Mouse (Mus musculus): ENCODE data around the gene Zbtb16.

GRCm38 (mm10) chr9:48725161-48725560 lies 110.9 kb downstream of the Zbtb16 start:
- TF ChIP-seq EP300 (IDR thresholded peaks at IDR 0.05; ENCODE audit: low read length) (no peak), TBP (conservative IDR thresholded peaks at IDR 0.05; ENCODE audit: low read depth, low read length) (no peak), POLR2AphosphoS2 (IDR thresholded peaks at IDR 0.05; ENCODE audit: low read depth, low read length) (no peak), KAT2A (IDR thresholded peaks at IDR 0.05; ENCODE audit: insufficient replicate concordance, low read length) (no peak), USF1 (IDR thresholded peaks at IDR 0.05; ENCODE audit: low read depth, low read length) (no peak), CTCF (conservative IDR thresholded peaks at IDR 0.05 in 1 of 2, IDR thresholded peaks at IDR 0.05 in 1 of 2; ENCODE audit: low read depth in 2 of 2, low read length in 2 of 2) (no peak), MAX (IDR thresholded peaks at IDR 0.05; ENCODE audit: low read length) (no peak), POLR2A (IDR thresholded peaks at IDR 0.05; ENCODE audit: low read depth, low read length) (no peak), PAX5 (IDR thresholded peaks at IDR 0.05; ENCODE audit: low read length) (no peak), ZC3H11A (IDR thresholded peaks at IDR 0.05; ENCODE audit: low read depth, low read length) (no peak), HCFC1 (IDR thresholded peaks at IDR 0.05; ENCODE audit: low read depth, low read length) (no peak)
